Mouse (Mus musculus) olfactory bulb, adult 2 months (tissue): ENCODE results near the gene Cubn.

Experiments used
- CTCF ChIP-seq: fragments of 200-500 bp; IDR thresholded peaks from 2 replicates; pipeline ENCODE4 v1.5.1; 2012; ENCODE audit warnings: low read depth, mild to moderate bottlenecking, low read length, moderate library complexity; ENCODE audit not compliant: insufficient read depth
- POLR2A ChIP-seq: fragments of 200-500 bp; IDR thresholded peaks from 2 replicates; pipeline ENCODE4 v1.6.1; 2012; ENCODE audit warnings: mild to moderate bottlenecking, low read depth, low read length, moderate library complexity; ENCODE audit not compliant: insufficient read depth

DNA sequence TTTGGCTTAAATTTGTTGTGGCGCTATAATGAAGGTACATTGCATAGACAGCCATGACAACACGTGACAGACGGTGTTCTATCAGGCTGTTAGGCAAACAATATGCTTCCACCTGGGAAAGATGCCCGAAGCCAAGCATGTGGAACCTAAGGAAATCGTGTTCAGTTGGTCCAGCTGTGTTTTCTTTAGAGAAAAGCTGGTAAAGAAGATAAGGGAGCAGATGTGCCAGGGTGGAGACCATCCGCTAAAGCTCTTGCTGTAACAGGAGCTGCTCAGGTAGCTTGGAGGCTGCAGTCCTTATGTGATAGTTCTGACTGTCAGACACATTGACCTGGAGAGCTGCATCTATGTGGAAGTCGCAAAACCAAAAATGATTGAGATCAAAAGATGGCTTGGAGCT lies 7.6 kb upstream of the Cubn start:
- TF ChIP-seq CTCF (no peak), POLR2A (no peak)
